11 mouse cellular contexts compared by ENCODE assay signal in the genomic region with DNA sequence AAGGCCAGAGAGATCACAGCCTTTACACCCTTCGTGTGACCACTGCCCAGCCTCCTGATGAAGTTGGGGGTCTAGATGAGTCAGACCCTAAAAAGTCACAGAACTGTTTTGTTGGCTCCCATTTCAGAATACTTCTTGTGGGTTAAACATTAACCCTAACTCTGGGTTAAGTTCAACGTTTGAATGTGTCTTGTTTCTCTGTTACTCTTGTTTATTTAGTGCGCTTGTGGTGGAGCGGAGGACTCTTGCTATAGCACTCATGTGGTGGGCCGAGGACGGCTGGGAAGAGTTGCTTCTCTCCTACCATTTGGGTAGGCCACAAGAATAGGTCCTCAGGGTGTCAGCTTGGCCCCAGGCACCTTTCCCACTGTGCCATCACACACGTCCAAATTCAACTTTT. TPM values are rescaled to one million over a fixed set of nuclear protein-coding genes. Genes with fewer than 3 reads are reported as not detected.
DNase-seq lines count a peak whose midpoint lies in the region; ATAC-seq and TF ChIP-seq lines count a peak whose summit lies in the region.
"Had no signal": no experiment of that assay in that cellular context is flagged by ENCODE, and none has a peak within 500 bp of the region (broad histone marks: within the 10 kb centered on the region; RNA-seq: fewer than 3 reads in every experiment).

No protein-coding gene starts in this region.

- 84% methylated on average over 7 of the region's 7 CpGs for WGBS in forebrain, embryonic 10.5 days
- 90% methylated on average over 7 of the region's 7 CpGs for WGBS in forebrain, embryonic 12.5 days
- 83% methylated on average over 7 of the region's 7 CpGs for WGBS in hindbrain, embryonic 13.5 days
- 61% methylated on average over 7 of the region's 7 CpGs for WGBS in liver, embryonic 16.5 days (ENCODE audit: insufficient replicate concordance)

- peaks cover 59% of the 10 kb centered on the region for H3K4me1 ChIP-seq in forebrain, embryonic 10.5 days
- H3K4me1 ChIP-seq in forebrain, embryonic 12.5 days: peaks cover 34% of the 10 kb centered on the region
- peaks cover 38% of the 10 kb centered on the region for H3K4me1 ChIP-seq in hindbrain, embryonic 13.5 days (replicated peaks)
- H3K4me1 ChIP-seq in liver, embryonic 16.5 days (ENCODE audit: control insufficient read depth, low read depth, low read length): peaks cover 34% of the 10 kb centered on the region

- no peak overlapping the region for H3K4me2 ChIP-seq in forebrain, embryonic 12.5 days
- no peak overlapping the region for H3K4me2 ChIP-seq in hindbrain, embryonic 13.5 days
- H3K4me2 ChIP-seq in liver, embryonic 16.5 days (ENCODE audit: low read depth, low read length): no peak overlapping the region
- H3K4me2 ChIP-seq: hindbrain, embryonic 15.5 days had no signal

- H3K9me3 ChIP-seq in forebrain, embryonic 10.5 days: no peaks in the 10 kb centered on the region
- no peaks in the 10 kb centered on the region for H3K9me3 ChIP-seq in forebrain, embryonic 12.5 days
- H3K9me3 ChIP-seq in hindbrain, embryonic 13.5 days: no peaks in the 10 kb centered on the region
- H3K9me3 ChIP-seq in liver, embryonic 16.5 days (replicated peaks; ENCODE audit: control insufficient read depth, low read length): no peaks in the 10 kb centered on the region
- H3K9me3 ChIP-seq: hindbrain, embryonic 15.5 days had no signal

- DNase-seq in forebrain, embryonic 10.5 days (ENCODE audit: extremely low spot score, low spot score): no peak
- DNase-seq in layer of hippocampus, adult 2 months (ENCODE audit: low spot score in 2 of 2): no peak
- DNase-seq in layer of hippocampus, adult 18-20 months (ENCODE audit: low spot score in 2 of 2): no peak
- no peak for DNase-seq in adrenal gland, adult (ENCODE audit: inconsistent age in 2 of 2, low spot score in 1 of 2)
- DNase-seq in right cerebral cortex, postnatal 4 days: no peak
- DNase-seq: left cerebral cortex, postnatal 4 days; right cerebral cortex, postnatal 25 days had no signal

- no peak for ATAC-seq in forebrain, embryonic 12.5 days (ENCODE audit: low FRiP score)
- no peak for ATAC-seq in hindbrain, embryonic 13.5 days (ENCODE audit: low FRiP score)
- ATAC-seq in liver, embryonic 16.5 days (ENCODE audit: low read depth): 0 out of 2 replicates have a peak, but pooled peaks have one; percentile 30

- H3K36me3 ChIP-seq in forebrain, embryonic 10.5 days (replicated peaks): no peaks in the 10 kb centered on the region
- no peaks in the 10 kb centered on the region for H3K36me3 ChIP-seq in forebrain, embryonic 12.5 days (replicated peaks)
- no peaks in the 10 kb centered on the region for H3K36me3 ChIP-seq in hindbrain, embryonic 13.5 days
- H3K36me3 ChIP-seq in liver, embryonic 16.5 days (ENCODE audit: control insufficient read depth, insufficient read depth): no peaks in the 10 kb centered on the region
- H3K36me3 ChIP-seq: hindbrain, embryonic 15.5 days had no signal

- no peak for TF ChIP-seq CTCF in layer of hippocampus, adult 2 months (conservative IDR thresholded peaks at IDR 0.05)

- peaks cover 26% of the 10 kb centered on the region for H3K27me3 ChIP-seq in forebrain, embryonic 10.5 days (ENCODE audit: poor library complexity, severe bottlenecking)
- H3K27me3 ChIP-seq in forebrain, embryonic 12.5 days: peaks cover 15% of the 10 kb centered on the region
- H3K27me3 ChIP-seq in hindbrain, embryonic 13.5 days: no peaks in the 10 kb centered on the region
- peaks cover 19% of the 10 kb centered on the region for H3K27me3 ChIP-seq in liver, embryonic 16.5 days (ENCODE audit: control insufficient read depth, insufficient read depth, low read depth, low read length)
- H3K27me3 ChIP-seq: hindbrain, embryonic 15.5 days had no signal

- H3K27ac ChIP-seq in forebrain, embryonic 10.5 days: peak overlapping the region; percentile 79
- H3K27ac ChIP-seq in forebrain, embryonic 12.5 days: no peak overlapping the region
- H3K27ac ChIP-seq in layer of hippocampus, adult 2 months: peak overlapping the region; percentile 40; the same call in 1 of the 2 replicates
- peak overlapping the region; percentile 67; the same call in 1 of the 2 replicates for H3K27ac ChIP-seq in hindbrain, embryonic 13.5 days
- H3K27ac ChIP-seq in liver, embryonic 16.5 days (ENCODE audit: low read length): peak overlapping the region; percentile 71

- H3K9ac ChIP-seq in forebrain, embryonic 12.5 days: no peak overlapping the region
- no peak overlapping the region for H3K9ac ChIP-seq in hindbrain, embryonic 13.5 days
- no peak overlapping the region for H3K9ac ChIP-seq in liver, embryonic 16.5 days (ENCODE audit: low read depth, low read length)
- H3K9ac ChIP-seq: hindbrain, embryonic 15.5 days had no signal

- no peak overlapping the region for H3K4me3 ChIP-seq in forebrain, embryonic 10.5 days
- H3K4me3 ChIP-seq in forebrain, embryonic 12.5 days (replicated peaks): no peak overlapping the region
- H3K4me3 ChIP-seq in layer of hippocampus, adult 2 months: no peak overlapping the region
- H3K4me3 ChIP-seq in hindbrain, embryonic 13.5 days: no peak overlapping the region
- no peak overlapping the region for H3K4me3 ChIP-seq in liver, embryonic 16.5 days (ENCODE audit: low read depth, low read length)
- H3K4me3 ChIP-seq: hindbrain, embryonic 15.5 days had no signal

RNA-seq across cellular contexts. Expression of a gene that starts 7.5 kb away (rescaled TPM):
- polyA plus RNA-seq in forebrain, embryonic 10.5 days (2016; fragmentation: Nextera tagmentation; extraction: Ambion mirVana): 57.5 and 61.1 TPM in 2 replicates
- polyA plus RNA-seq in forebrain, embryonic 12.5 days (2016; fragmentation: Nextera tagmentation; extraction: Ambion mirVana): 37.9 and 48.5 TPM in 2 replicates
- 10 to 100 TPM; 23.5 to 25.4 TPM for total RNA-seq in layer of hippocampus, adult 2 months (2021)
- 10 to 100 TPM; 19.5 to 22.3 TPM for total RNA-seq in layer of hippocampus, adult 18-20 months (2021)
- 68.7 and 87.0 TPM in 2 replicates for polyA plus RNA-seq in hindbrain, embryonic 13.5 days (2015; fragmentation: Nextera tagmentation; extraction: Ambion mirVana)
- 18.1 and 18.8 TPM in 2 replicates for polyA plus RNA-seq in liver, embryonic 16.5 days (2015; fragmentation: Nextera tagmentation; extraction: Ambion mirVana)

RNA-seq across cellular contexts. Expression of a gene that starts 25.4 kb away (rescaled TPM):
- polyA plus RNA-seq in forebrain, embryonic 10.5 days (2016; fragmentation: Nextera tagmentation; extraction: Ambion mirVana): 3.0 and 4.2 TPM in 2 replicates
- 3.1 and 3.6 TPM in 2 replicates for polyA plus RNA-seq in forebrain, embryonic 12.5 days (2016; fragmentation: Nextera tagmentation; extraction: Ambion mirVana)
- total RNA-seq in layer of hippocampus, adult 2 months (2021): 1 to 10 TPM; 1.4 to 1.6 TPM
- total RNA-seq in layer of hippocampus, adult 18-20 months (2021): 1 to 10 TPM; 1.1 to 2.3 TPM
- polyA plus RNA-seq in hindbrain, embryonic 13.5 days (2015; fragmentation: Nextera tagmentation; extraction: Ambion mirVana): 4.6 and 5.4 TPM in 2 replicates
- 0.95 and 1.4 TPM in 2 replicates for polyA plus RNA-seq in liver, embryonic 16.5 days (2015; fragmentation: Nextera tagmentation; extraction: Ambion mirVana)

RNA-seq across cellular contexts. Expression of a gene that starts 41.8 kb away (rescaled TPM):
- 39.1 and 40.3 TPM in 2 replicates for polyA plus RNA-seq in forebrain, embryonic 10.5 days (2016; fragmentation: Nextera tagmentation; extraction: Ambion mirVana)
- polyA plus RNA-seq in forebrain, embryonic 12.5 days (2016; fragmentation: Nextera tagmentation; extraction: Ambion mirVana): 39.5 and 41.2 TPM in 2 replicates
- 10 to 100 TPM; 18.8 to 20.8 TPM for total RNA-seq in layer of hippocampus, adult 2 months (2021)
- 10 to 100 TPM; 18.3 to 19.2 TPM for total RNA-seq in layer of hippocampus, adult 18-20 months (2021)
- polyA plus RNA-seq in hindbrain, embryonic 13.5 days (2015; fragmentation: Nextera tagmentation; extraction: Ambion mirVana): 39.4 and 47.2 TPM in 2 replicates
- 10.2 and 11.1 TPM in 2 replicates for polyA plus RNA-seq in liver, embryonic 16.5 days (2015; fragmentation: Nextera tagmentation; extraction: Ambion mirVana)

RNA-seq across cellular contexts. Expression of a gene that starts 59.3 kb away (rescaled TPM):
- 90.7 and 93.2 TPM in 2 replicates for polyA plus RNA-seq in forebrain, embryonic 10.5 days (2016; fragmentation: Nextera tagmentation; extraction: Ambion mirVana)
- polyA plus RNA-seq in forebrain, embryonic 12.5 days (2016; fragmentation: Nextera tagmentation; extraction: Ambion mirVana): 128 and 131 TPM in 2 replicates
- total RNA-seq in layer of hippocampus, adult 2 months (2021): 10 to 100 TPM; 71.5 to 73.3 TPM
- 10 to 100 TPM; 75.0 to 76.0 TPM for total RNA-seq in layer of hippocampus, adult 18-20 months (2021)
- 168 and 169 TPM in 2 replicates for polyA plus RNA-seq in hindbrain, embryonic 13.5 days (2015; fragmentation: Nextera tagmentation; extraction: Ambion mirVana)
- 45.5 and 52.7 TPM in 2 replicates for polyA plus RNA-seq in liver, embryonic 16.5 days (2015; fragmentation: Nextera tagmentation; extraction: Ambion mirVana)
